Mouse (Mus musculus): ENCODE data around the gene Sec22c. TPM values are rescaled to one million over a fixed set of nuclear protein-coding genes. Genes with fewer than 3 reads are reported as not detected.

Gene Sec22c
- total RNA-seq (2021) = 10 to 100 TPM; 28.7 to 33.4 TPM
- long read RNA-seq, partial matches to known transcripts = 0 of 5 reads
- long read RNA-seq, other reads (novel, unspliced or antisense) = 3 of 5 reads

DNA sequence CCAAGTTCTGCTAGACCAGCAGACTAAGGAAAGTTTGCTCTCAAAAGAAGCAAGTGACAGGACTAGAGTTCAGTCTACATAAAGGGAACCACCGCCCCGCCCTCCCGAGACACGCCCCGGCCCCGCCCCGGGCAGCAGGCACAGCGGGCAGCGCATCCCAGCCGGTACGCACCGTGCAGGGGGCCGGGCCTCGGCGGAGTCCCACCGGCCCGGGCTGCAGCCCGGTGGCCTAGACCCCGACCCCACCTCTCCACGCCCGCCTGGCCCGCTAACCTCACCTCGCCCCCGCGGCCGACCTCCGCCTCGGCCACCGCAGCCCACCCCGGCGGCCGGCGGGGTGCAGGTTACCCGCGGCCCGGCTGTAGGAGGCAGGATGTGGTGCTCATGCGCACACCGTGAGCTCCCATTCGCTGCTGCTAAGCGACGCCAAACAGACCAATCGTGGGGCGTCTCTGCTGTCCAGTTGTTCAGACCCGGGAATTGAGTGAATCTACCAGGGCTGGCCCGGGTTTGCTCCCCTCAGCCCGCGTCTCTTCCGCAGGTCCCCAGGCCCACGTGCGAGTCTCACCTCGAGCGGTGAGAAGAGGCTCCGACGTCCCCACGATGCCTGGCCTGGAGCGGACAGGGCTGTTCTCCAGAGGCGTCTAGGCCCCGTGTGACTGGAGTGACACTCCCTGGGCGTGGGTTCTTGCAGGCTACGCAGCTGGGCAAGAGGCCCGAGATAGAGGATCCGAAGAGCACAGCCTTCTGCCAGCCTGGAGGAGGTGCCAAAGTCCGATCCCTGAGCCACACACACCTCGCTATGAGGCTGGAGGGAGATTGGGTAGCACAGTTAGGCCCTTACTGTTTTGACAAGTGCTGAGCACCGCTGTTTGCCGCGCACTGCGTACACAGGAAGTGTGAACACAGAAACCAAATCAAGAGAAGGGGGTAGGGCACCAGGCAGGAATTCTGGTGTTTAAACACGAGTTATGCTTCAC is at the start of gene Sec22c:
TSS of gene Sec22c (minus strand) at position 845 of the 980 bp plus-strand sequence.
- peak; percentile 85 to 92 for DNase-seq (ENCODE audit: low spot score in 2 of 2)

- no peak for DNase-seq (ENCODE audit: low spot score in 2 of 2)
These were observed 49.3 kb upstream of the Sec22c start for GRCm38 (mm10) chr9:121754624-121755023.

- peak in 1 of 2 experiments; percentile 60 for DNase-seq (ENCODE audit: low spot score in 2 of 2)
These were observed 47.5 kb upstream of the Sec22c start for GRCm38 (mm10) chr9:121752774-121753173.

GRCm38 (mm10) chr9:121744051-121744450 is 38.8 kb upstream of the Sec22c start:
- DNase-seq (ENCODE audit: low spot score in 2 of 2) = no peak

- no peak for DNase-seq (ENCODE audit: low spot score in 2 of 2)
These were observed 35.9 kb upstream of the Sec22c start for GRCm38 (mm10) chr9:121741168-121741567.

DNA sequence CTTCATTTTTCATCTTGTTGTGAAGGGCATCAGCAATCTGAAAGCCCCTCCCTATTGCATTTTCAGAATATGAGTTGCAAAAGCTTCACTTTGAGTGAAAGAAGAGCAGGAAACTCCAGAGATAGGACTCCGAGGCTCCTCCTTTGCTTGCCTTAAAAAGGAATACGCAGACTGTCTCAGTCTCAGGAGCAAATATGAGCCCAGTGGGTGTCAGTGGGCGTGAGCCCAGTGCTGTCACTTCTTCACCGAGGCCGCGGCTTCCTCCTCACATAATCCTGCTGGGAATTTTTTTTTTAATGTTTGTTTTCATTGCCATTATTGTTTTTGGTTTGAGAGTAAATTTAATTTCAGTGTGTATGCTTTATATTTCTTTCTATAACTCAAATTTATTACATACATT is 35.2 kb upstream of the Sec22c start:
- DNase-seq (ENCODE audit: low spot score in 2 of 2) = no peak

- no peak for DNase-seq (ENCODE audit: low spot score in 2 of 2)
These were observed 14.3 kb upstream of the Sec22c start for GRCm38 (mm10) chr9:121719347-121720331.

DNA sequence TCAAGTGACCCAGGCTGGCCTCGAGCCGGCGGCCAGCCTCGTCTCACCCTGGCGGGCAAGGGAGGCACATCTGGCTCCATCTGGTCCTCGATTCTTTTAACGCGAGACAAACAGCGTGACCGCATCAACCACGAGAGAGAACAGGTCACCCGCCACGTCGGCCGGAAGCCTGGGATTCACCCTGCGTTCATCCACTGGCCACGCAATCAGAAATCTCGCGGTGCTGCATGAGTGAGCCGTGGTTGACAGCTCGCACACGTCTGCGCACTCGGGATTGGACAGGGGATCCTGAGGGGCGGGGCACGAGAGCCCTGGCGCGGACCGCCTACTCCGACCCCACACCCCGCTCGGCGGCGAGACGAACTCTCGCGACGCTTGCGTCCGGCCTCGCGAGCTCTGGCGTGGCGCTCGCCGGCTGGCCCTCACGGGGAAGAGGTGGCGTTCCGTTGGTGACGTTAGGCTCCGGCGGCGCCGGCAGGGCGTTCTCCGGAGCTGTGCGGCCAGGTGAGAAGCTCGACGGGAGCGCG is 13.6 kb upstream of the Sec22c start, which contains the start of gene Nktr:
TSS of gene Nktr (plus strand) at position 378 of the 527 bp plus-strand sequence.
- DNase-seq (ENCODE audit: low spot score in 2 of 2) = peak; percentile 97

DNA sequence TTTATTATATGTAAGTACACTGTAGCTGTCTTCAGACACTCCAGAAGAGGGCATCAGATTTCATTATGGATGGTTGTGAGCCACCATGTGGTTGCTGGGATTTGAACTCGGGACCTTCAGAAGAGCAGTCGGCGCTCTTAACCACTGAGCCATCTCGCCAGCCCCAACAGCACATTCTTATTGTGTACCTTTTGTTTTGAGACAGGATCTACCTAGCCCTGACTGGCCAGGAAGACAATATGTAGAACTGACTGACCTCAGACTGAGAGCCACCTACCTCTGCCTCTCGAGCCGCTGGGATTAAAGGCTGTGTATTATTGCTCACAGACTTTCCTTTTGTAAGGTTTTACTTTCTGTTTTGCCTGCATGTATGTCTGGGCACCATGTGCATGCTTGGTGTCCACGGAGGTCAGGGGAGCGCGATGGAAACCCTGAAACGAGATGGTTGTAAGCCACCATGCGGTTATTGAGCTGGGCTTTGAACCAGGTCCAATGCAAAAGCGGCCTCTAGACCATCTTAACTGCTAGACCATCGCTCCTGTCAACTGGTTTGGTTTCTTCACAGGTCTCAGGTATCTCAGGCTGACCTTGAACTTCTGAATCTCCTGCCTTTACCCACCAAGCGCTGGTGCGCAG is 12.9 kb upstream of the Sec22c start:
- no peak for DNase-seq (ENCODE audit: low spot score in 2 of 2)

GRCm38 (mm10) chr9:121717048-121717447 is 11.8 kb upstream of the Sec22c start:
- no peak for DNase-seq (ENCODE audit: low spot score in 2 of 2)

DNA sequence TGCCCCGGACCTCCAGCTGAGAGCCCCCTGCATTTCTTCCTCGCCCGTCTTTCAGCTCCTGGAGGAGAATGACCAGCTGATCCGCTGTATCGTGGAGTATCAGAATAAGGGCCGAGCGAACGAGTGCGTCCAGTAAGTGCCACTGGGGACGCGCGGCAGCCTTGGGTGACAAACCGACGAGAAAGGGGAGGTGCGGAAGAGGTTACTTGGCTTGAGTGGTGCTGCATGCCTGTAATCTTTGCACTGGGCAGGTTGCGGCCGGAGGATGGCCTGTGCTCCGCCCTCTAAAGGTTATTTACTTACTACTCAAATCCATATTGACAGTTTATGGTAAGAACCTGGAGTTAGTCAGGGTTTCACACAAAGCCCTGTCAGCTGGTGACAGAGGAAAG is 5.3 kb upstream of the Sec22c start:
- DNase-seq (ENCODE audit: low spot score in 2 of 2) = no peak

GRCm38 (mm10) chr9:121709898-121710583 is 4.8 kb upstream of the Sec22c start, which contains the start of gene Ss18l2:
TSS of gene Ss18l2 (plus strand) at chr9:121710329.
- peak; percentile 97 to 99 for DNase-seq (ENCODE audit: low spot score in 2 of 2)

DNA sequence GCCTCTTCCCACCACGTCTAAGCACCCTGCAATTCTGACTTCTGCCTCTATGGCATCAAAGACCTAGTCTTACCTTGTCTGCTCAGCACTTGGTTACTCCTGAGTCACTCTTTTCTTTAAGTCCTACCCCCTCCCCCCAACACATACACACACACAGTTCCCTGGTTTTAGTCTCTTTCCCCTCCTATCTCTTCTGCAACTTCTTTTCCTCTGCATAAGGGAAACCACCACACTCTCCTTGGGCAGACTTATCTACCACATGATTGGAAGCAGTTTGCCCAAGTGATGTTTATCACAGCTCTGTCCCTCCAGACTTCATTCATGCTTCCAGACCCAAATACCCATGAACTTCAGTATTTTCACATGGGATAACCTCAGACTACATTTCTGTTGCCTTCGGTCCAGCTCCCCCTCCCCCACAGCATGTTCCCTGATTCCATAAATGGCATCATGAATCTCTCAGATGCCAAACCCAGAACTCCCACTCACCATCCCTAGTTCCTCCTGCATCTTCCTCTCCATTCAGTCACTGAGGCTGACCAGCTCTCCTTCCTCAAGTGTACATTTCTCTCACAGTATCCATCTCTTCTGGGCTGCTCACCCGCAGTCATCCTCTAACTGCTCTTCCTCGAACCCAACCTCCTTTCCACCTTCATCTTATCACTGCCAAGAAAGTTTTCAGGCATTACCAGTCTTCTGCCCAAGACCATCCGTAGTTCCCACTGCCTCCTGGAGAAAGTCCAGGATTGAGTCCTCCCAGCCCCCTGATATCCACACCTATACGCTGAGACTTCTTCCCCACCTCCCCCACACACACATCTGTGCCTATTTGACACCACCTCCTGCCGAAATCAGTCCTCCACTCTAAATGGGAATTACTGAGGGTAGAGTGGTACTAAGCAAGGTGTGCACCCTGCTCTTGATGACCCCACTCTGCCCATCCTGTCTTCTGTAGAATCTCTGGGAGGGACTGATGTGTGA is 3.5 kb upstream of the Sec22c start:
- no peak for DNase-seq (ENCODE audit: low spot score in 2 of 2)

- no peak for DNase-seq (ENCODE audit: low spot score in 2 of 2)
These were observed 2.5 kb upstream of the Sec22c start for GRCm38 (mm10) chr9:121707801-121708200.

- DNase-seq (ENCODE audit: low spot score in 2 of 2) = no peak
These were observed 862 bp upstream of the Sec22c start for GRCm38 (mm10) chr9:121706029-121706675.

DNA sequence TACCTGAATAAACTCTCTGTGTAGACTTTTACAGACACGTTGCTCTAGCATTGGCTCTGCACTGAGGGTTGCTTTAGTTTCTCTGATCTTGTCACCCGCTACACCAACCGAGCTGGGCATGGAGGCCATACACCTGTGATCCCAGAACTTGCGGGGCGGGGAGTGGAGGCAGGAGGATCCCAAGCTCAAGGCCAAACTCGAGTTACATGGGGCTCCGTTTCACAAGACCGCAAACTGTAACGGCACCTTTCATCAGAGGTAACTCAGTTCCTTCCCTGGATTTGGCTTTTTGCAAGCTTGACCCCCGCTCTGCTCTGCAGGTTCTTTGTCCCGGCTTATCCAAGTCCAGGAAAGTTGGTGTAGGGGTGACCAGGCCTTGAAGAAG is 1.0 kb downstream of the Sec22c start:
- DNase-seq (ENCODE audit: low spot score in 2 of 2) = no peak

DNA sequence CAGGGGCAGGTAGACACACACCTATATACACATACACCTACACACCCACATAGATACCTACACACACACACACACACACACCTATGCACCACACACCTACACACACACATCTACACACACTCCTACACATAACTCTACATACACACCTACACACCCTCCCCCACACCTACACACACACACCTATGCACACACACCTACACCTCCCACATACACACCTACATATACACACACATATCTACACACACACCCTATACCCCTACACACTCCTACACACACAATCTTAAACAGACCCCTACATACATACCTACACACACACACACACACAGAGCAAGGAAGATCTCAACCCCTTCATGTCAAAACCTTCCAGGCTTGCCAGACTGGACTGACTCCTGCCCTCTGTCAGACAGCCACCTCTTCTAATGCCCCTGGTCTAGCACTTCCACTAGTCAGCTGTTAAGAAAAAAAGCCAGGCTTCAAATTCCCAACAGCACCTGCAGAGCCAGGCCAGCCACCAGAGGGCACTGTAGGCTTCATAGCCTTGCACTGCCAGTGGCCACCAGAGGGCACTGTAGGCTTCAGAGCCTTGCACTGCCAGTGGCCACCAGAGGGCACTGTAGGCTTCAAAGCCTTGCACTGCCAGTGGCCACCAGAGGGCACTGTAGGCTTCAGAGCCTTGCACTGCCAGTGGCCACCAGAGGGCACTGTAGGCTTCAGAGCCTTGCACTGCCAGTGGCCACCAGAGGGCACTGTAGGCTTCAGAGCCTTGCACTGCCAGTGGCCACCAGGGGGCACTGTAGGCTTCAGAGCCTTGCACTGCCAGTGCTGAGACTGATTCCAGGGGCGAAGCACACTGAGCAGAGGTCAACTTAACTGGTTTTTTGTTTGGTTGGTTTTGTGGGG is 7.9 kb downstream of the Sec22c start:
- peak in 1 of 2 experiments; percentile 68 for DNase-seq (ENCODE audit: low spot score in 2 of 2)

All from layer of hippocampus, adult 18-20 months (tissue).